Mouse (Mus musculus) lung, postnatal 0 days (tissue): Measurements from ENCODE around the gene Sec13. TPM values are rescaled to one million over a fixed set of nuclear protein-coding genes. Genes with fewer than 3 reads are reported as not detected.

Experiments used
- ATAC-seq: fragments of 200-750 bp; cut with Nextera tagmentation; 2 replicates; pipeline ENCODE4 v1.8.0; 2017; ENCODE audit warnings: moderate library complexity
- DNase-seq: peaks from one replicate; pipeline ENCODE4 v3.0.0-alpha.2; 2016; ENCODE audit warnings: low spot score
- H3K27ac ChIP-seq: fragments of 300-500 bp; sonication (generic); 2 replicates; pipeline ENCODE4 v1.5.1; 2014; ENCODE audit warnings: antibody characterized with exemption, mild to moderate bottlenecking, low read length, mixed read lengths
- H3K27me3 ChIP-seq: fragments of 300-500 bp; sonication (generic); replicated peaks from 2 replicates; pipeline ENCODE4 v1.6.1; 2014; ENCODE audit warnings: low read length, mixed read lengths; ENCODE audit not compliant: insufficient read depth
- H3K36me3 ChIP-seq: fragments of 300-500 bp; sonication (generic); 2 replicates; pipeline ENCODE4 v1.6.1; 2014; ENCODE audit warnings: low read length, mixed read lengths; ENCODE audit not compliant: insufficient read depth
- H3K4me1 ChIP-seq: fragments of 300-500 bp; sonication (generic); 2 replicates; pipeline ENCODE4 v1.6.1; 2014; ENCODE audit warnings: antibody characterized with exemption, low read depth, low read length, mixed read lengths; ENCODE audit not compliant: insufficient read depth
- H3K4me2 ChIP-seq: fragments of 300-500 bp; sonication (generic); replicated peaks from 2 replicates; pipeline ENCODE4 v1.6.1; 2014; ENCODE audit warnings: low read depth, mild to moderate bottlenecking, low read length, moderate library complexity, mixed read lengths
- H3K4me3 ChIP-seq: fragments of 300-500 bp; sonication (generic); 2 replicates; pipeline ENCODE4 v1.5.1; 2014; ENCODE audit warnings: low read depth, low read length
- H3K9ac ChIP-seq: fragments of 300-500 bp; sonication (generic); replicated peaks from 2 replicates; pipeline ENCODE4 v1.6.1; 2014; ENCODE audit warnings: low read depth, mild to moderate bottlenecking
- H3K9me3 ChIP-seq: fragments of 300-500 bp; sonication (generic); 2 replicates; pipeline ENCODE4 v1.6.1; 2016; ENCODE audit warnings: low read length, mixed read lengths
- CTCF ChIP-seq: IDR thresholded peaks from 2 replicates; pipeline ENCODE4 v1.5.1; 2016; ENCODE audit warnings: antibody characterized with exemption, mild to moderate bottlenecking
- EP300 ChIP-seq: IDR thresholded peaks from 2 replicates; pipeline ENCODE4 v1.6.1; 2016; ENCODE audit warnings: antibody characterized with exemption, mild to moderate bottlenecking, control low read depth
- WGBS: fragments of 180-500 bp; shearing (Covaris S2); extraction: QIAGEN DNeasy Blood & Tissue Kit; methylation state at CpG from one replicate; pipeline ENCODE4 v1.1.7; 2014; 5-methylcytosine and 5-hydroxymethylcytosine counted together
- polyA plus RNA-seq: library from polyadenylated mRNA; unstranded; fragments of >200 nt; fragmentation: Nextera tagmentation; extraction: Ambion mirVana; gene quantifications from 2 replicates; pipeline ENCODE4 v1.2.1, GENCODE M21; 2015

Sec13 gene
- polyA plus RNA-seq, 1 experiment from 2014 or later: 178 TPM

DNA sequence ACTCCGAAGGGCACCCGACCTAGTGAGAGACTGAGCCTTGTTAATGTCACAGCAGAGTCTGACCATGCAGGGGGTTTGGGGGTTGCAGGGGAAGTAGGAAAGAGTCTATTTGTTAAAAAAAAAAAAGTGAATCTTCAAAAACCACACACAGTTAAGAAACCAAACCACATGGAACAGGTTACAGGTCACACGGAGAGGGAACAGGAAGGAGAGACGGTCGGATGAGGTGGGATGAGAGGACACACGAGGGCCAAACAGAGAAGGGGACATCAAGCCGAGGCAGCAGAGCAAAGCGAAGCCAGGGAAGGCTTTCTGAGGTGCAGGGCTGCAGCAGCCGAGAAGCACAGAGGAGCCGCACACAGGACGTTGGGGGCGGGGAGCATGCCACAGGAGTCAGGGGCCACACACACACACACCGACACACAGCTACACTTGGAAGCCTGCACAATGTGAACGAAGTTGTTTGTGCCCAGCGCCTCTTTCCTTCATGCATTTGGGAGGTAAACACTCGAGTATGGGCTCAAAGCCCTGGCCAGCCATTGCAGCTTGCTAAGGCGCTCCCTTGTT lies 8.7 kb upstream of the Sec13 start:
- TF ChIP-seq CTCF (no peak), EP300 (no peak)
- Histone ChIP-seq H3K4me3 (no peak overlapping the region), H3K36me3 (no peaks in the 10 kb centered on the region), H3K9me3 (no peaks in the 10 kb centered on the region), H3K4me2 (no peak overlapping the region), H3K4me1 (no peaks in the 10 kb centered on the region), H3K27me3 (0 out of 2 replicates have a peak, but pooled peaks cover 5% of the 10 kb centered on the region), H3K27ac (no peak overlapping the region), H3K9ac (no peak overlapping the region)
- DNase-seq (no peak), ATAC-seq (no peak)
- 51% methylated on average over 17 of the region's 17 CpGs for WGBS

DNA sequence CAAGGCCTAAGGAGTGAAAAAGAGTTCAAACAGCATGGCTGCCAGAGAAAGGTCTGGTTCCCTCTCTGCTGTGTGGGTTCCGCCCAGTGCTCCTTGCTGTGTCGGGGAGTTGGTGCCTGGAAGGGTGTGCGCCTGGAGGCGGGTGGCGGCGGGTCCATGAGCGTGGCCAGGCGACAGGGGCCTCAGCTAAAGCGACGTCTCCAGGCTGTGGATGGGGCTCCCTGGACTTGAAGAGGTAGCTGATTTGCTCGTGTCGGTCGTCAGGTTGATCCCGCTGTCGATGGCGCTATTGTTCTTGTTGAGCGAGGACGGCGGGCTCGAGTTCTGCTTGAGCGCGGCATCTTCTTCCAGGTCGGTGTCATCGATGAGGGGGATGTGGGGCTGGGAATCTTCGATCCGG lies 7.8 kb upstream of the Sec13 start:
- Histone ChIP-seq H3K9ac (no peak overlapping the region), H3K27ac (no peak overlapping the region), H3K4me1 (no peaks in the 10 kb centered on the region), H3K27me3 (0 out of 2 replicates have a peak, but pooled peaks cover 5% of the 10 kb centered on the region), H3K36me3 (no peaks in the 10 kb centered on the region), H3K4me2 (peak overlapping the region; percentile 28; the same call in 1 of the 2 replicates), H3K9me3 (no peaks in the 10 kb centered on the region), H3K4me3 (no peak overlapping the region)
- ATAC-seq (no peak), DNase-seq (no peak)
- 23% methylated on average over 26 of the region's 26 CpGs for WGBS
- TF ChIP-seq EP300 (no peak), CTCF (no peak)

DNA sequence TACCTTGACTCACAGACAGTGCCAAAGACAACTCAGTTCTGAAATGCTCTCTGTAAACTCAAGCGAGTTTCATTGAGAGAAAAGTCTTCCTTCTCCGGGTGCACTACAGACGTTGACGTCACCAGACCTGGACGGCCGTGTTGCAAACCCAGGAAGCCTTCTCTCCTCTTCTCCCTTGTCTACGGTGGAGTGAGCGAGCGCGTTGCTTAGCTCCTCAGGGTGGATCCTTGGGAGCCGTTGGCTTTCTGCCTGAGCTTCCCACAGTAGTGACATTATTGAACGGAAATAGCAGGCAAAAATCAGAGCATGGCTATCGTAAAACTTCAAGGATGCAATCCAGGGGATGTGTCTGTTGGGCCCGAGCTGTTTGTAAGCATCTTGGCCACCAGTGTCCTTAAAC lies 6.7 kb upstream of the Sec13 start:
- no peaks in the 10 kb centered on the region for H3K9me3 ChIP-seq
- TF ChIP-seq EP300: no peak
- TF ChIP-seq CTCF: no peak
- no peaks in the 10 kb centered on the region for H3K4me1 ChIP-seq
- no peak overlapping the region for H3K27ac ChIP-seq
- no peak overlapping the region for H3K4me2 ChIP-seq
- H3K27me3 ChIP-seq: 0 out of 2 replicates have a peak, but pooled peaks cover 5% of the 10 kb centered on the region
- no peak overlapping the region for H3K4me3 ChIP-seq
- no peaks in the 10 kb centered on the region for H3K36me3 ChIP-seq
- ATAC-seq (no peak), DNase-seq (no peak)
- 85% methylated on average over 14 of the region's 14 CpGs for WGBS
- H3K9ac ChIP-seq: no peak overlapping the region

DNA sequence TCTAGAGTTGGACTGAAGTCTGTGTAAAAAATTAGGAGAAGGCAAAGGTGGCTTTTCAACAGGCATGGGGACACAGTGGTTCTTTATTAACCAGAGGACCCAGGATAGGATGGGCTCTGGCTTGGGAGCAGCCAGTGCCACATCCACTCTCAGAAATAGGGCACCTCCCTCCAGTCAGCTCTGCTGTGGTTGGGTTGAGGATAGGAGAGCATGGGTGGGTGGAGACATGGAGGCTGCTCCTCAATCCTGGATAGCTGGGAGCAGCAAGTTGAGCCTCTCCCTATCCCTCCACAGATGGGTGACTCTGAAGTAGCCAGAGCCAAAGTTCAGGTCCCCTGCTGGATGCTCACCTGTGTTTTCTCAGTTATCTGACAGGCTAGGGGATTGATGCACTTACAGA lies 4.6 kb upstream of the Sec13 start:
- Histone ChIP-seq H3K4me1 (no peaks in the 10 kb centered on the region), H3K4me2 (no peak overlapping the region), H3K27ac (no peak overlapping the region), H3K9ac (no peak overlapping the region), H3K9me3 (no peaks in the 10 kb centered on the region), H3K27me3 (0 out of 2 replicates have a peak, but pooled peaks cover 5% of the 10 kb centered on the region), H3K4me3 (no peak overlapping the region), H3K36me3 (no peaks in the 10 kb centered on the region)
- TF ChIP-seq CTCF: no peak
- TF ChIP-seq EP300: no peak
- ATAC-seq (no peak), DNase-seq (no peak)

DNA sequence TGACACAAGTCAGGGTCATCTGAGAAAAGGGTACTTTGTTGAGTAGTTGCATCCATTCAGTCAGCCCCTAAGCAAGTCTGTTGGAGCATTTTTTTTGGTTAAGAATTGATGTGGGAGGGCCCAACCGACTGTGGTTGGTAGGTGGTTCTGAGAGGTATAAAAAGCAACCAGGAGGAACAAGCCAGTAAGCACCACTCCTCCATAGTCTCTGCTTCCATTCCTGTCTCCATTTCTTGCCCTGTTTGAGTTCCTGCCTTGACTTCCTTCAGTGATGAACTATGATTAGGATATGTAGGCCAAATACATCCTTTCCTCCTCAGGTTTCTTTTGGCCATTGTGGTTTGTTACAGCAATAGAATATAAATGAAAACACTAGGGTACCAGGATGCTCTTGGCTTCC lies 2.6 kb upstream of the Sec13 start:
- Histone ChIP-seq H3K4me3 (no peak overlapping the region), H3K4me1 (no peaks in the 10 kb centered on the region; the same call in 1 of the 2 replicates), H3K4me2 (no peak overlapping the region), H3K9ac (no peak overlapping the region), H3K9me3 (no peaks in the 10 kb centered on the region), H3K27me3 (0 out of 2 replicates have a peak, but pooled peaks cover 5% of the 10 kb centered on the region), H3K36me3 (no peaks in the 10 kb centered on the region), H3K27ac (no peak overlapping the region)
- ATAC-seq (no peak), DNase-seq (no peak)
- TF ChIP-seq EP300: no peak
- TF ChIP-seq CTCF: no peak
- WGBS: 35% methylated on average over 1 of the region's 1 CpGs

GRCm38 (mm10) chr6:113742321-113742720 lies 1.8 kb upstream of the Sec13 start:
- no peaks in the 10 kb centered on the region for H3K9me3 ChIP-seq
- H3K9ac ChIP-seq: no peak overlapping the region
- H3K4me2 ChIP-seq: no peak overlapping the region
- no peaks in the 10 kb centered on the region; the same call in 1 of the 2 replicates for H3K4me1 ChIP-seq
- H3K4me3 ChIP-seq: no peak overlapping the region
- WGBS: 30% methylated on average over 1 of the region's 1 CpGs
- H3K27me3 ChIP-seq: 0 out of 2 replicates have a peak, but pooled peaks cover 3% of the 10 kb centered on the region
- TF ChIP-seq CTCF: no peak
- no peak for TF ChIP-seq EP300
- H3K27ac ChIP-seq: no peak overlapping the region
- ATAC-seq (no peak), DNase-seq (no peak)
- H3K36me3 ChIP-seq: no peaks in the 10 kb centered on the region
